Mouse (Mus musculus): Measurements from ENCODE around the gene Bach2. TPM values are rescaled to one million over a fixed set of nuclear protein-coding genes. Genes with fewer than 3 reads are reported as not detected.

Gene Bach2
- polyA plus RNA-seq, 1 experiment from 2014 or later = 6.7 TPM

DNA sequence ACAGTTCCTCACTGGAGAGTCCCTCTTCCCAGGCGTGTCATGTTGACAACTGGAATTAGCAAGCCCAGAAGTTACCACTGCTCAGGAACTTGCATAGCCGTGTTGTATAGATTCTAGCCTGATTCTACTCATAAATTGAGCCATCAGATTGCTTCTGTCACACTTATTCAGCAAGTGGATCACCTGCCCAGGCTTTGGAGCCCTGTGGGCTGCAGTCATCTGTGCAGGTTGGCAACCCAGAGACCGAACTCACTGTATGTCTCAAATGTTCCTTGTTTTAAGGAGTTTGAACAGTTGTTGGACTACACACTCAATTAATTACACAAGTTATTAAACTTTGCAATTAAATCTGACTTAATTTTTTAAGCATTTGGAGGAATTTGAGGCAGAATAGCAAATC, 61.4 kb downstream of the Bach2 start:
- H3K9ac ChIP-seq (ENCODE audit: low read length) = no peak overlapping the region
- H3K27me3 ChIP-seq (replicated peaks; ENCODE audit: control insufficient read depth, insufficient read depth, low read length) = no peaks in the 10 kb centered on the region
- no peaks in the 10 kb centered on the region for H3K9me3 ChIP-seq (ENCODE audit: control insufficient read depth, low read length)
- H3K4me3 ChIP-seq (ENCODE audit: low read depth, low read length) = no peak overlapping the region
- no peaks in the 10 kb centered on the region for H3K36me3 ChIP-seq (ENCODE audit: control insufficient read depth, insufficient read depth, low read length)
- H3K4me2 ChIP-seq (ENCODE audit: low read length) = no peak overlapping the region
- no peak overlapping the region for H3K27ac ChIP-seq (ENCODE audit: low read depth)
- WGBS = 76% methylated on average over 3 of the region's 3 CpGs
- H3K4me1 ChIP-seq (replicated peaks; ENCODE audit: control insufficient read depth, insufficient read depth, low read length) = peaks cover 46% of the 10 kb centered on the region
- DNase-seq (ENCODE audit: low spot score) = no peak
- no peak for ATAC-seq (replicated peaks; ENCODE audit: low FRiP score, low TSS enrichment, low read depth)

DNA sequence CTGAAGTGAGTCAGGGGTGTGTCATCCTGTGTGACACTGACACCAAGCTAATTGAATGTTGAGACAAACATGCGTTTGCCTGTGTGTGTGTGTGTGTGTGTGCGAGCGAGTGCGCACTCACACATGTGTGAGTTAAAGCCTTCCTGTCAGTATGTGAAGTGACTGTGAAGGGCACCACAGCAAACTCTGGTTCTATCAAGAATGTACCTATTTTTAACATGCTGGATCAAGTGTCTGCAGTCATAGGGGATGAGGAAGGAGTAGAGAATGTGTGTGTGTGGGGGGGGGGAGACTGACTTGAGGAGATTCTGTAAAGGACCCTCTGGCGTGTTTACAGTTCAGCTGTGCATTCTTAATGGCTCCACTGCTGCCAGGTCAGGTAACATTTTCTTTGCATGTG, 64.1 kb downstream of the Bach2 start:
- DNase-seq (ENCODE audit: low spot score) (no peak), ATAC-seq (replicated peaks; ENCODE audit: low FRiP score, low TSS enrichment, low read depth) (peak; percentile 51; the same call in 1 of the 2 replicates)
- WGBS = 32% methylated on average over 5 of the region's 5 CpGs
- Histone ChIP-seq H3K4me3 (ENCODE audit: low read depth, low read length) (no peak overlapping the region), H3K4me2 (ENCODE audit: low read length) (peak overlapping the region; percentile 38), H3K4me1 (replicated peaks; ENCODE audit: control insufficient read depth, insufficient read depth, low read length) (peaks cover 66% of the 10 kb centered on the region), H3K36me3 (ENCODE audit: control insufficient read depth, insufficient read depth, low read length) (no peaks in the 10 kb centered on the region), H3K27ac (ENCODE audit: low read depth) (peak overlapping the region; percentile 87), H3K9ac (ENCODE audit: low read length) (no peak overlapping the region), H3K9me3 (ENCODE audit: control insufficient read depth, low read length) (no peaks in the 10 kb centered on the region), H3K27me3 (replicated peaks; ENCODE audit: control insufficient read depth, insufficient read depth, low read length) (no peaks in the 10 kb centered on the region)

GRCm38 (mm10) chr4:32303076-32303475, 64.5 kb downstream of the Bach2 start:
- ATAC-seq (replicated peaks; ENCODE audit: low FRiP score, low TSS enrichment, low read depth) = peak; percentile 68
- Histone ChIP-seq H3K4me1 (replicated peaks; ENCODE audit: control insufficient read depth, insufficient read depth, low read length) (peaks cover 67% of the 10 kb centered on the region), H3K36me3 (ENCODE audit: control insufficient read depth, insufficient read depth, low read length) (no peaks in the 10 kb centered on the region), H3K4me2 (ENCODE audit: low read length) (peak overlapping the region; percentile 38), H3K9ac (ENCODE audit: low read length) (no peak overlapping the region), H3K27me3 (replicated peaks; ENCODE audit: control insufficient read depth, insufficient read depth, low read length) (no peaks in the 10 kb centered on the region), H3K9me3 (ENCODE audit: control insufficient read depth, low read length) (no peaks in the 10 kb centered on the region), H3K4me3 (ENCODE audit: low read depth, low read length) (no peak overlapping the region), H3K27ac (ENCODE audit: low read depth) (peak overlapping the region; percentile 87)
- 10% methylated on average over 4 of the region's 4 CpGs for WGBS
- DNase-seq (ENCODE audit: low spot score) = peak; percentile 77

GRCm38 (mm10) chr4:32303674-32304073, 65.1 kb downstream of the Bach2 start:
- Histone ChIP-seq H3K9me3 (ENCODE audit: control insufficient read depth, low read length) (no peaks in the 10 kb centered on the region), H3K4me2 (ENCODE audit: low read length) (peak overlapping the region; percentile 38), H3K4me3 (ENCODE audit: low read depth, low read length) (no peak overlapping the region), H3K27me3 (replicated peaks; ENCODE audit: control insufficient read depth, insufficient read depth, low read length) (no peaks in the 10 kb centered on the region), H3K9ac (ENCODE audit: low read length) (no peak overlapping the region), H3K36me3 (ENCODE audit: control insufficient read depth, insufficient read depth, low read length) (no peaks in the 10 kb centered on the region), H3K4me1 (replicated peaks; ENCODE audit: control insufficient read depth, insufficient read depth, low read length) (peaks cover 65% of the 10 kb centered on the region), H3K27ac (ENCODE audit: low read depth) (peak overlapping the region; percentile 87)
- DNase-seq (ENCODE audit: low spot score) (peak; percentile 81), ATAC-seq (replicated peaks; ENCODE audit: low FRiP score, low TSS enrichment, low read depth) (peak; percentile 44)
- WGBS = 2% methylated on average over 8 of the region's 8 CpGs

GRCm38 (mm10) chr4:32304221-32304703, 65.7 kb downstream of the Bach2 start:
- no peak for ATAC-seq (replicated peaks; ENCODE audit: low FRiP score, low TSS enrichment, low read depth)
- DNase-seq (ENCODE audit: low spot score) = no peak
- peaks cover 62% of the 10 kb centered on the region for H3K4me1 ChIP-seq (replicated peaks; ENCODE audit: control insufficient read depth, insufficient read depth, low read length)

GRCm38 (mm10) chr4:32305036-32305615, 66.5 kb downstream of the Bach2 start:
- Histone ChIP-seq H3K4me2 (ENCODE audit: low read length) (peak overlapping the region; percentile 38), H3K9ac (ENCODE audit: low read length) (no peak overlapping the region), H3K27me3 (replicated peaks; ENCODE audit: control insufficient read depth, insufficient read depth, low read length) (no peaks in the 10 kb centered on the region), H3K27ac (ENCODE audit: low read depth) (peak overlapping the region; percentile 87), H3K9me3 (ENCODE audit: control insufficient read depth, low read length) (no peaks in the 10 kb centered on the region), H3K36me3 (ENCODE audit: control insufficient read depth, insufficient read depth, low read length) (no peaks in the 10 kb centered on the region), H3K4me1 (replicated peaks; ENCODE audit: control insufficient read depth, insufficient read depth, low read length) (peaks cover 55% of the 10 kb centered on the region), H3K4me3 (ENCODE audit: low read depth, low read length) (no peak overlapping the region; the same call in 1 of the 2 replicates)
- WGBS = 31% methylated on average over 18 of the region's 18 CpGs
- DNase-seq (ENCODE audit: low spot score) (no peak), ATAC-seq (replicated peaks; ENCODE audit: low FRiP score, low TSS enrichment, low read depth) (no peak)

More at GRCm38 (mm10) chr4:32304221-32304703, 65.7 kb downstream of the Bach2 start:
- H3K27me3 ChIP-seq (replicated peaks; ENCODE audit: control insufficient read depth, insufficient read depth, low read length) = no peaks in the 10 kb centered on the region
- no peaks in the 10 kb centered on the region for H3K9me3 ChIP-seq (ENCODE audit: control insufficient read depth, low read length)
- peak overlapping the region; percentile 25; the same call in 1 of the 2 replicates for H3K9ac ChIP-seq (ENCODE audit: low read length)
- H3K4me3 ChIP-seq (ENCODE audit: low read depth, low read length) = no peak overlapping the region
- no peaks in the 10 kb centered on the region for H3K36me3 ChIP-seq (ENCODE audit: control insufficient read depth, insufficient read depth, low read length)
- H3K27ac ChIP-seq (ENCODE audit: low read depth) = peak overlapping the region; percentile 87
- peak overlapping the region; percentile 38 for H3K4me2 ChIP-seq (ENCODE audit: low read length)
- WGBS = 14% methylated on average over 6 of the region's 6 CpGs

DNA sequence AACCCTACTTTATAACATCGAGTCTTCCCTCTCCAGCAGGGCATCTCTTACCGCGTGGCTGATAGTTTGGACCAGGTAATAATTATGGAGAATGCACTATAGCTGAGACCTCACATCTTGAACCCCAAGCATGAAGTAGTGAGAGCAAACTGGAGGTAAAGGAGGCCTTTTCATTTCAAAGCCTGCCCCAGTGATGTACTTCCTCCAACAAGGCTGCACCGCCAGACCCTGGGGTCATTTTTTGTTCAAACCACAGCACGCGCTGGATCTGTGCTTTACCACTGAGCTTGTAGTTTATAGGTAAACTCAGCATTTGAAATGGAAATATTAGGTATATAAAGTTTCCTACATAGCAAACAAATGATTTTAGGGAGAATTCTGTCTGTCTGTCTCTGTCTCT, 67.1 kb downstream of the Bach2 start:
- Histone ChIP-seq H3K4me1 (replicated peaks; ENCODE audit: control insufficient read depth, insufficient read depth, low read length) (peaks cover 53% of the 10 kb centered on the region), H3K9me3 (ENCODE audit: control insufficient read depth, low read length) (no peaks in the 10 kb centered on the region), H3K4me3 (ENCODE audit: low read depth, low read length) (no peak overlapping the region), H3K9ac (ENCODE audit: low read length) (no peak overlapping the region), H3K36me3 (ENCODE audit: control insufficient read depth, insufficient read depth, low read length) (no peaks in the 10 kb centered on the region), H3K27ac (ENCODE audit: low read depth) (no peak overlapping the region), H3K4me2 (ENCODE audit: low read length) (peak overlapping the region; percentile 38; the same call in 1 of the 2 replicates), H3K27me3 (replicated peaks; ENCODE audit: control insufficient read depth, insufficient read depth, low read length) (no peaks in the 10 kb centered on the region)
- ATAC-seq (replicated peaks; ENCODE audit: low FRiP score, low TSS enrichment, low read depth) (no peak), DNase-seq (ENCODE audit: low spot score) (no peak)
- WGBS = 54% methylated on average over 6 of the region's 6 CpGs

DNA sequence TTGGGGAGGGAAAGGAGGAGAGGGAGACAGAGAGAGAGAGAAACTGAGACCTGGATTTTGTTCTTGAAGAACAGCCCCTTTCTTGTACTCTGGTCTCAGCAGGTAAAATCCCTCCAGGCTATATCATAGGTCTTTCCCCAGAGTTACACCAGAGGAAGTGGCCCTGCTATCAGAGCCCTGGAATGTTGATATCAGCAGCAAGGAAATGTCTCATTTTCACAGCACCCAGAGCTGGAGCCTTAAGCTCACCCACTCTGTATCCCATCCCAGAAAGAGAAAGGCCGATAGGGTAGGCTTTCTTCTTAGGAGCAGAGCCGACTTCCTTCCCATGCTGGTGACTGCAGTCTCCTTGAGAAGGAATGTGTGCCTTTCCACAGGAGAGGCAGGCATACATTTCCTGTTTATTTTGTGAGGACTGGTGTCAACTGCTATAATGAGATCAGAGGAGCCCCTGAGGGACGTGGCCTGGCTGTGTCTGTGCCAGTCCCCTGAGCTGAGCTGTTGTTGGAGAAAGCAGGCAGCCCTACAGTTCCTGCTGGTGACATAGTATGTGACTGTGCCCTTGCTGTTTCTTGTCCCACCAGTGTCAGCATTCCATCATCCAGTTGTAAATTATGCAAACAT, 67.7 kb downstream of the Bach2 start:
- peak; percentile 64 for DNase-seq (ENCODE audit: low spot score)
- H3K27ac ChIP-seq (ENCODE audit: low read depth) = no peak overlapping the region
- no peak overlapping the region for H3K4me3 ChIP-seq (ENCODE audit: low read depth, low read length)
- 12% methylated on average over 3 of the region's 3 CpGs for WGBS
- H3K27me3 ChIP-seq (replicated peaks; ENCODE audit: control insufficient read depth, insufficient read depth, low read length) = no peaks in the 10 kb centered on the region
- no peaks in the 10 kb centered on the region for H3K9me3 ChIP-seq (ENCODE audit: control insufficient read depth, low read length)
- H3K4me1 ChIP-seq (replicated peaks; ENCODE audit: control insufficient read depth, insufficient read depth, low read length) = peaks cover 53% of the 10 kb centered on the region
- H3K36me3 ChIP-seq (ENCODE audit: control insufficient read depth, insufficient read depth, low read length) = no peaks in the 10 kb centered on the region
- no peak overlapping the region for H3K4me2 ChIP-seq (ENCODE audit: low read length)
- no peak for ATAC-seq (replicated peaks; ENCODE audit: low FRiP score, low TSS enrichment, low read depth)
- no peak overlapping the region for H3K9ac ChIP-seq (ENCODE audit: low read length)

Data from intestine, embryonic 14.5 days (tissue).